Mouse (Mus musculus) G1E (cell line): ENCODE measurements around the gene Bbs1. TPM values are rescaled to one million over a fixed set of nuclear protein-coding genes. Genes with fewer than 3 reads are reported as not detected.

Experiments used
- ATAC-seq: 2 replicates; pipeline ENCODE4 v1.8.0; 2016; ENCODE audit warnings: mild to moderate bottlenecking; ENCODE audit not compliant: insufficient number of reproducible peaks, poor library complexity, low FRiP score, severe bottlenecking; ENCODE audit errors: extremely low read depth
- DNase-seq: peaks from one replicate; pipeline ENCODE4 v3.0.0; 2012; ENCODE audit warnings: low spot score
- H3K27me3 ChIP-seq: 2 replicates; pipeline ENCODE4 v1.6.1; 2012; ENCODE audit warnings: mild to moderate bottlenecking, low read length, inconsistent platforms; ENCODE audit not compliant: insufficient read depth
- H3K36me3 ChIP-seq: replicated peaks from 2 replicates; pipeline ENCODE3; 2012; ENCODE audit warnings: mild to moderate bottlenecking, inconsistent platforms
- H3K4me1 ChIP-seq: 2 replicates; pipeline ENCODE4 v1.6.1; 2012; ENCODE audit warnings: low read depth, low read length, inconsistent platforms, mixed read lengths; ENCODE audit not compliant: insufficient read depth
- H3K4me3 ChIP-seq: 2 replicates; pipeline ENCODE4 v1.5.1; 2012; ENCODE audit warnings: low read depth, mild to moderate bottlenecking, inconsistent platforms, low read length, moderate library complexity, mixed read lengths
- H3K9me3 ChIP-seq: replicated peaks from 2 replicates; pipeline ENCODE4 v1.6.1; 2012; ENCODE audit warnings: inconsistent platforms
- CTCF ChIP-seq: IDR thresholded peaks from 2 replicates; pipeline ENCODE4 v1.5.1; 2012; ENCODE audit warnings: low read depth, low read length, inconsistent platforms, mixed read lengths
- GATA1 ChIP-seq: IDR thresholded peaks from 2 replicates; pipeline ENCODE4 v1.6.1; 2012; ENCODE audit warnings: borderline replicate concordance, low read length, inconsistent platforms, mixed read lengths
- GATA2 ChIP-seq: IDR thresholded peaks from 2 replicates; pipeline ENCODE4 v1.6.1; 2012; ENCODE audit warnings: low read depth, low read length, inconsistent platforms, borderline replicate concordance
- POLR2AphosphoS5 ChIP-seq: IDR thresholded peaks from 2 replicates; pipeline ENCODE4 v1.6.1; 2012; ENCODE audit warnings: low read depth, low read length, inconsistent platforms; ENCODE audit not compliant: insufficient replicate concordance
- TAL1 ChIP-seq: conservative IDR thresholded peaks from 2 replicates; pipeline ENCODE4 v1.6.1; 2012; ENCODE audit warnings: low read depth, low read length, inconsistent platforms, mixed read lengths
- polyA plus RNA-seq: library from polyadenylated mRNA; stranded (reverse); fragments of >175 nt; gene quantifications from 2 replicates; pipeline ENCODE4 v1.2.3, GENCODE M21; 2012
- total RNA-seq, 2 experiments: library from RNA; stranded (forward) in 1 of 2; stranded (reverse) in 1 of 2; fragments of 200-1000 nt in 1 of 2; fragments of >200 nt in 1 of 2; fragmentation: Nextera tagmentation in 1 of 2; gene quantifications; 2 replicates each; pipeline ENCODE4 v1.2.3; 2014 to 2017

The Bbs1 gene
- total and polyA plus RNA-seq, 3 experiments: 3.0 to 5.6 (median 5.2) TPM

- H3K36me3 ChIP-seq: peaks cover 98% of the 10 kb centered on the region
- ATAC-seq: no peak
Observed at GRCm38 (mm10) chr19:4915924-4916603, 9.6 kb upstream of the Bbs1 start.

GRCm38 (mm10) chr19:4909376-4909775 is 2.9 kb upstream of the Bbs1 start:
- no peak for TF ChIP-seq TAL1
- no peak for TF ChIP-seq POLR2AphosphoS5
- TF ChIP-seq GATA2: no peak
- no peak for TF ChIP-seq GATA1
- no peak for TF ChIP-seq CTCF
- no peaks in the 10 kb centered on the region for H3K9me3 ChIP-seq
- H3K4me3 ChIP-seq: no peak overlapping the region
- peaks cover 13% of the 10 kb centered on the region; the same call in 1 of the 2 replicates for H3K4me1 ChIP-seq
- H3K27me3 ChIP-seq: no peaks in the 10 kb centered on the region
- H3K36me3 ChIP-seq: peaks cover 78% of the 10 kb centered on the region
- no peak for DNase-seq
- no peak for ATAC-seq

More at GRCm38 (mm10) chr19:4915924-4916603, 9.6 kb upstream of the Bbs1 start:
- H3K9me3 ChIP-seq: no peaks in the 10 kb centered on the region
- no peak for DNase-seq
- peaks cover 6% of the 10 kb centered on the region; the same call in 1 of the 2 replicates for H3K4me1 ChIP-seq
- no peak overlapping the region for H3K4me3 ChIP-seq
- no peaks in the 10 kb centered on the region for H3K27me3 ChIP-seq
- TF ChIP-seq CTCF (no peak), POLR2AphosphoS5 (no peak), GATA2 (no peak), GATA1 (no peak), TAL1 (no peak)

GRCm38 (mm10) chr19:4908107-4908506 is 1.7 kb upstream of the Bbs1 start:
- no peak for TF ChIP-seq GATA2
- peak; percentile 48; the same call in 1 of the 2 replicates for TF ChIP-seq CTCF
- no peak for TF ChIP-seq POLR2AphosphoS5
- TF ChIP-seq TAL1: no peak
- Histone ChIP-seq H3K36me3 (peaks cover 72% of the 10 kb centered on the region), H3K4me3 (no peak overlapping the region), H3K27me3 (no peaks in the 10 kb centered on the region), H3K4me1 (peaks cover 9% of the 10 kb centered on the region; the same call in 1 of the 2 replicates), H3K9me3 (no peaks in the 10 kb centered on the region)
- ATAC-seq (no peak), DNase-seq (no peak)

GRCm38 (mm10) chr19:4899888-4900287 is 6.5 kb downstream of the Bbs1 start:
- DNase-seq (no peak), ATAC-seq (no peak)
- peaks cover 15% of the 10 kb centered on the region for H3K36me3 ChIP-seq
- H3K4me3 ChIP-seq: no peak overlapping the region
- H3K4me1 ChIP-seq: no peaks in the 10 kb centered on the region
- TF ChIP-seq POLR2AphosphoS5 (no peak), TAL1 (no peak), CTCF (no peak), GATA1 (no peak)
- no peaks in the 10 kb centered on the region for H3K27me3 ChIP-seq
- no peaks in the 10 kb centered on the region for H3K9me3 ChIP-seq

GRCm38 (mm10) chr19:4898972-4899371 is 7.5 kb downstream of the Bbs1 start:
- Histone ChIP-seq H3K4me3 (no peak overlapping the region), H3K27me3 (no peaks in the 10 kb centered on the region), H3K36me3 (peaks cover 15% of the 10 kb centered on the region), H3K4me1 (no peaks in the 10 kb centered on the region), H3K9me3 (no peaks in the 10 kb centered on the region)
- TF ChIP-seq CTCF (no peak), POLR2AphosphoS5 (no peak), TAL1 (no peak), GATA2 (no peak), GATA1 (no peak)
- no peak for ATAC-seq
- DNase-seq: no peak

GRCm38 (mm10) chr19:4896780-4897520 is 9.5 kb downstream of the Bbs1 start:
- no peak for DNase-seq
- ATAC-seq: no peak
- no peak for TF ChIP-seq TAL1
- TF ChIP-seq CTCF: no peak
- no peak for TF ChIP-seq POLR2AphosphoS5
- TF ChIP-seq GATA1: no peak
- no peak for TF ChIP-seq GATA2

More at GRCm38 (mm10) chr19:4896780-4897520, 9.5 kb downstream of the Bbs1 start:
- Histone ChIP-seq H3K9me3 (no peaks in the 10 kb centered on the region), H3K36me3 (peaks cover 7% of the 10 kb centered on the region), H3K27me3 (no peaks in the 10 kb centered on the region), H3K4me1 (peaks cover 11% of the 10 kb centered on the region), H3K4me3 (no peak overlapping the region)
